Mouse (Mus musculus) left cerebral cortex, postnatal 25 days (tissue): ENCODE data around the gene Syt9. TPM values are rescaled to one million over a fixed set of nuclear protein-coding genes. Genes with fewer than 3 reads are reported as not detected.

ENCODE experiments used
- DNase-seq, 2 experiments: peaks; one replicate each; pipeline ENCODE4 v3.0.0; 2022; ENCODE audit warnings: low spot score in 2 of 2, mixed read lengths in 1 of 2
- intact Hi-C: fragments of 180-260 bp; cut with DNase I; formaldehyde crosslinking; loops from one replicate; pipeline ENCODE4 v1.15.1; 2025
- total RNA-seq, 2 experiments: library from RNA; stranded (reverse); gene quantifications; 2 replicates each; pipeline ENCODE4 v1.2.3; 2021

The Syt9 gene
- total RNA-seq, 2 experiments from 2014 or later: 9.1 to 10.4 TPM

DNA sequence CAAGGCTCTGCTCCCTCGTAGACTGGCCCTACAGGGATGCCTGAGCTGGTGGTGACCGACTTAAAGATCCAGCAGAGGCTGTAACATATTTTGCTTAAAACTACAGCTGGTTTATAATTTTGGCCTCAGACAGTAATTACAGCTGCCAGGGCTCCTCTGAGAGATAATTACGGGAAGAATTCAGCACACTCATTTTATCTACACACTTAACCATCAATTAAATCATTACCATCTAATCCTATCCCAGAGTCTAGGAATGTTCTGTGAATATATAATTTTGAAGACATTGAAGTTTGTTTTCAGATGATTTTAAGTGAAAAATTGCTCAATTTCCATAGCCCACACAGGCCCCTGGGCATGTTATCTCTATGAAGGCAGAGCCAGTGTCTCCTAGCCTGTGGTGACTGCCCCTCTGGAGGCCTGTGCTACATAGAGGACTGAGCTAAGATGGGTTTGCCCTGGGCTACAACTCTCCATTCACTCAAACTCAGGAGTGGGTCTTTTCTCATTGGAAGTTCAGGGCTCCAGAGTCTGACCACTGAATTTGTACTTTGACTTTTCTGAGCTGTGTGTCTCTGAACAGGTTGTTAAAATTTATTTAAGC, 157.7 kb downstream of the Syt9 start:
- no peak for DNase-seq
- intact Hi-C loops: loop anchor here (5.0 kb wide), 2 partner anchors 156 to 291 kb away; partner anchors contain the start of gene Syt9

DNA sequence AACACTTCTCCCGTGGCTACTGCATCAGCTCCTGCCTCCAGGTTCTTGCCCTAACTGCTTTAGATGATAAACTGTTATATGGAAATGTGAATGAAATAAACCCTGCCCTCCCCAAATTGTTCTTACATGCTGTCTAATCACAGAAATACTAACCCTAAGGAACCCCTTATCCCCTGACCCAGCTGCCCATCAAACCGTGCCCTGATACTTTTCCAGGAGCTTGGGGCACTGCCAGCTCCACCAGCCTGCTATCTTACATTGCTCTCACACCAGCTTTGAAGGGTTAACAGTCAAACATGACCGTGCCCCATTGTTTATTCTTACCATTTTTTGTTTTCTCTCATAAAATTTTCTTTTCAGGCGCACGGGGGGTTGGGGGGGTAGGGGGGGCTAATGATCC, 158.8 kb downstream of the Syt9 start:
- DNase-seq: no peak
- intact Hi-C loops: loop anchor here (5.0 kb wide), 2 partner anchors 157 to 292 kb away; partner anchors contain the start of gene Syt9

DNA sequence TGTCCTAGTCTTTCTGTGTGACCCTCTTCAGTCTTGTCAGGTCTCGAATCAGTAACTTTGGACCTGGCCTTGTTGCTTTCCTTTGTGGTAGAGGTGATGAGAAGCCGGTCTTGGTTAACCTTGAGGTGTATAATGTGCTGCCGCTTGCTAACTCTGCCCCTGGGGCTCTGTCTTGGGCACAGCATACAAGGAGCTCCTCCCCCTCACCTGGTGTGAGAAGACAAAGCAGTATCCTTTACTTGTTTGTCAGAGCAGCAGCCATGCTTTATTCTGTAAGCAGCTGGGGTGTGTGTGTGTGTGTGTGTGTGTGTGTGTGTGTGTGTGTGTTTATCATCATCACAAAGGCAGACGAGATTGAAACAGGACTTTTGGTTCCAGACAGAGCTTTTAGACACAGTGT, 164.8 kb downstream of the Syt9 start:
- intact Hi-C loops: no loop called here
- no peak for DNase-seq

DNA sequence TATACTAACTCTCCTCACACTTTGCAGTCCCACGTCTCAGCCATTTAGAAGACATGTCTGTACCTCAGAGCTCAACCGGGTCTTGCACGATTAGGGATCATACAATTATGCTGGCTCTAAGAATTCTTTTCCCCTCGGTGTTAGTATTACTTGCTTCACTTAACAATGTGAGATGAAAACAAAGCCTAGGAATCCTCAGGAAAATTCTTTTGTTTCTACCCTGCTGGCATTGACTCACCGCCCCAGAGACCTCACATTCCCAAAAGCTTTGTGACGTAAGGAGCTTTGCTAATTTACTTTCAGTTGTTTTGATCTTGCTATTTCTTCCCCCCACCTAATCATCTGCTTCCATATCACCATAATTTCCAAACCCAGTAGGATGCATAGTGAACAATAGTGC, 166.0 kb downstream of the Syt9 start:
- intact Hi-C loops: no loop called here
- DNase-seq: no peak

DNA sequence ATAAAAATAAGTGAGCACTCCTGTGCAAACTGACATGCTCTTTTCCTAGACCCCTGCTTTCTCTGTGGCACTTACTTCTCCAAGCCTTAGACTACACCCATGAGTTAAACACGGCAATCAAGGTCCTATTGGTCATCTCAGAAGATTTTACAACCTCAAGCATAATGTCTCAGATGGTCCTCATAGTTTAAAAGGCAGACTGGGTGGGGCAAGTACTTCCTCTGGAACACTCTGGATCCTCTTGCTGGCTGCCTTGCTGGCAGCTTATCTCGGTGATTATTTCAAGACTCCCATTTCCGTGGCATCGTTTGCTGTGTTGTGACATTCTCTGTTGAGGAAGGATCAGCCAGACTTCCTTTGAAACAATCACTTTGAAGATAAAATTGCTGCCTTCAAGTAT, 169.5 kb downstream of the Syt9 start:
- DNase-seq: no peak
- intact Hi-C loops: no loop called here

DNA sequence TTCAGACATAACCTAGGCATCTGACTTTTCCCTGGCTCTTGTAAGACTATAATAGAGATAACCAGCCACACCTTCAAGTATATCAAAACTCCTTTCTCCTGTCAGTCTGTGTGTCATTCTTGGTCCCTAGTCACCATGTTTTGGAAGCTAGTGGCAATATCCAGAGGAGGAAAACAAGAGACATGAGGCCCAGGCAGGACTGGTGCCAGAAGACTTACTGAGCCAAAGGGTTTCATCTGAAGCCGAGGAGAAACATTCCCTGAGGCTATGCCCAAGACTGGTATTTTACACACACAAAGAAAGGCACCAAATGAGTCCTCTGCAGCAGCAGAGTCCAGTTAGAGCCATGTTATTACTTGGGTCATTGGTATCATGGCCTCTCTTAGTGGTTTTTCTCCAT, 174.5 kb downstream of the Syt9 start:
- no peak for DNase-seq
- intact Hi-C loops: no loop called here

DNA sequence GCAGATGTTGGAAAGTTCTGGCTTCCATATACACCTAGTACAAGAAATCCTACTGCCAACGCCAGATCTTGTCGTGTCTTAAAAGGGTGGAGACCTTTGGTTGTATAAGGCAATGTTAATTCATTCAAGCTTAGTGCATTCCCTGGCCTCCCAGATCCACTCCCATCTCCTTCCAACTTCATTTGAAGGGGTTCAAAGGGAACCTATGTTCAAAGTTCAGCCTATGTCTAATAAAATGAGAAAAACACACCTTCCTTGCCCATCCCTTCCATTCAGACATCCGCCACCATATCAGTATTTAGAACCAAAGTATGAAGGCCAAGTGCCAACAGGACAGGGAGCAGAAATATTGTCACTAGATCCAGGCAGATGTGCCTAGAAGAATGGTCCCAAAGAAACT, 177.3 kb downstream of the Syt9 start:
- intact Hi-C loops: no loop called here
- DNase-seq: no peak

DNA sequence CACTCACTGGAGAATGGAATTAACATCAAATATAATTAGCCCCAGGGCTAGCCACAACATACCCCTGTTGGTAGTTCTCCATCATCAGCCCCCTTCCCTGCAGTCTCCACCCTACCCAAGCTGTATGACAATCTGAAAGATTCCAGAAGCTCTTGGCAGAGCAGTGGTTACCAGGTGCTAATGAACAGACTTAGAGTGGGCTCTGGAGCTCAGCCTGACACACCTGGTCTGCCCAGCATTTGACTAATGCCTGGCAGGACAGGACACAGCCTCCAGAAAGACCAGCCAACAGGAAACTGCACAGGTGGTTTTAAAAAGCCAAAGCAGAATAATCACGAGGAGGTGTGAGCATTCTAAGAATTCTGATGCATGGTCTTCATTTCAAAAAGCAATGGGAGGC, 182.9 kb downstream of the Syt9 start:
- intact Hi-C loops: no loop called here
- DNase-seq: no peak

DNA sequence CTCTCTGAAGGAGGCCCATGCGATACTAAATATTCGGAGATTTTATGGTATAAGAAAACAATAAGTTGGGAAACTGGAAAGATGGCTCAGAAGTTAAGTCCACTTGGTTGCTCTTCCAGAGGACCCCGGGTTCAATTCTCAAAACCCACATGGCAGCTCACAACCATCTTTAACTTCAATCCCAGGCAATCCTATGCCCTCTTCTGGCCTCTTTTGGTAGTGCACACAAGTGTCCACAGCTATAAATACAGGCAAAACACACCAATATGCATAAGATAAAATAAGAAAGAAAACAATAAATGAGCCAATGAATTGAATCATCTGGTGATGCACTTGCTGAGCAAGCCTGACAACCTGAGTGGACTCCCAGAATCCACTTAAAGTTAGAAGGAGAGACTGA, 185.4 kb downstream of the Syt9 start:
- DNase-seq: no peak
- intact Hi-C loops: no loop called here

DNA sequence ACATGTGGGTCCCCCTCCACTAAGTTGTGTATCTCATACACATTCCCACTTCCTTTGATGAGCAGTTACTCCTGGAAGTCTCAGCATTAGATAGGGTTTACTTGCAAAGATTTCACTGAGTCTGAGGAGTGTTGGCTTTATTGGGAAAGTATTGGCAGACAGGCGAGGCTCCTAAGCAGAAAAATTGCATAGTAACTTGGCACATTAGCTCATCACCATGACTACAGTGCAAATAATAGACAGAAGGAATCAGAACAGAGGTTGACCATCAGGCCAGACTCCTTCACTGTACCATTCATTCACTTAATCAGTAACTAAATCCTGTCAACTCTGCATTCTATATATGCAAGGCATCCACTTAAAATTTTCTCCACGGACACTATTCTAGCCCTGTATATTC, 190.1 kb downstream of the Syt9 start:
- intact Hi-C loops: no loop called here

DNA sequence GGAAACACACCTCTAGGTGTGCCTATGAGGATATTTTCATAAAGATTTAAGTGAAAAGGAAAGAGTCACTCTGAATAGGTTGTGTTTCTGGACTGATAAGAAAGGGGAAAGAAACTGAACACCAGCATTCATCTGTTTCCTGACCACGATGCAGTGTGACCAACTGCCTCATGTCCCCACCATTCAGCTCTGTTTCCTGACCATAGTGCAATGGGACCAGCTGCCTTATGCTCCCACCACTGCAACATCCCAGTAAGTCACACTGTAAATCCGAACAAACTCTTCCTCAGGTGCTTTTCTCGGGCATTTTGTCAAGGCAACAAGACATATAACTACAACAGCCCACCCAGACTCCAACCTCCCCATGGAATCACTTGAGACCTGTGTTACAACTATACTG, 191.1 kb downstream of the Syt9 start:
- intact Hi-C loops: no loop called here
- no peak for DNase-seq

More for the DNA sequence above, 190.1 kb downstream of the Syt9 start:
- DNase-seq: no peak

DNA sequence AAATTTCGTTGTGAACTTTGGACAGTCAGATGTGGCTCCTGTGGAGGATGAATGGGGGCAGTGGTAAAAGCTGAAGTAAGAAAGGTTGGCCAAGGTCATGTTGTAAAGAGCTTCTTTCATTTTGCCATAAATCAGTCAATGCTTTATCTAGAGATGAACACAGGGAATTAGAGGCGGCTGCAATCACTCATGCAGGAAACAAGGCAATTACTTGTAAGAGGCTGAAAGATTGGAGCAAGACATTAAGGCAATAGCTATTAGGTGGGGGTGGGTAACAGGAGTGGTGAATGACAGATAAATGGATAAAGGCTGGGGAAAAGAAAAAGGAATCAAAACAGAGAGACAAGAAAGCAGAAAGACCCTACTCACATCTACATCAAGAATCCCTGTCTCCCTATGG, 193.2 kb downstream of the Syt9 start:
- intact Hi-C loops: no loop called here
- no peak for DNase-seq

DNA sequence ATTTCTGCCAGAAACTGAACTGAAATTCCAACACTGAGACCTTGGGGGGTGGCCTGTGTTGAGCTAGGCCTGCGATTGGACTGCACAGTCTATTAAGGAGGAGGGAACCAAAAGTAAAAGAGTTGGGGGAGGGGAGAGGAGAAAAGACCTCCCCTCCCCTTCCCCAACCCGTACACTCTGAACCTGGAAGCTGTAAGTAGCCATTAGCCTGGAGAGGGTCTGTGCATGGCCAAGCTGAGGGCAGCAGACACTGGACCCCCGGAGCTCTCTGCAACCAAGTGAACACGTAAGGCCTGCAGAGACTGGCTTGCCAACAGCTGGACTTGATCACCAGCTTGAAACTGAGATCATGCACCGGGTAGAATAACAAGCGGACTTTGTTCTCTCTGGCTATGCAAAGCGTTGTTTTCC, 196.7 kb downstream of the Syt9 start, which contains the start of gene Olfml1:
Olfml1 (plus strand) TSS at position 186 of the 411 bp plus-strand sequence.
- intact Hi-C loops: no loop called here
- DNase-seq: peak; percentile 7 to 11

DNA sequence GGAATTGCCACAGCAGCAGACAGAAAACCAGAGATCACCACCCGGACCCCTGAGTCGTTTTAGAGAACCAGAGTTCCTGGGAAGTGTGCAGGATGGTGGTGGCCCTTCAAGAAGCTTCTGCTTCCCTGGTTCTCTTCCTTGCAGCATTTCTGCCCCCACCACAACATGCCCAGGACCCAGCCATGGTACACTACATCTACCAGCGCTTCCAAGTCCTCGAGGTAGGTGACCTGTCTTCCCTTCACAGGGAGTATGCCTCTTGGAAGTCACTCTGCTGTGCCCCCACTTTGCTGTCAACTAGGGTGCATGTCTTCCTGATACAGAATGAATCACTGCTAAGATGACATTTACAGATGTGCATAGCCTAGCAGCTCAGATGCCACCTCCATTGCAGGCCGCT, 197.1 kb downstream of the Syt9 start:
- no peak for DNase-seq
- intact Hi-C loops: no loop called here

DNA sequence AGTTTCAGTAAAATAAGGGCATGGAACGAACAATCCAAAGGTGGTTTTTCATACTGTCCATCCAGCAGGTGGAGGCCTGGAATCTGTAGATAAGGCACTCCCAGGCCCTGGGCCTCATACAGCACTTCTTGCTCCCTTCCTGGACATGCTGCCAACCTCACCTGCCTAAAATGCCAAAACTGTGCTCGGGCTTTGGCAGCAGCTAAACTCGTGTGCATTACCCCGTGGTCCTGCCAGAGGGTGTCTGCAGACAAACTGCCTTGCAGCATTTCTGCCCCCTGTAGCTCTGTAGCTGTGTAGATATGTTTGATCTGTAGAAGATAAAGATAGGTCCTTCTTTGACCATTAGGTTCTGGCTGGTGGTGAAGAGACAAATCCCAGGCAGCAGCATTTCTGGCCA, 198.4 kb downstream of the Syt9 start:
- no peak for DNase-seq
- intact Hi-C loops: no loop called here

DNA sequence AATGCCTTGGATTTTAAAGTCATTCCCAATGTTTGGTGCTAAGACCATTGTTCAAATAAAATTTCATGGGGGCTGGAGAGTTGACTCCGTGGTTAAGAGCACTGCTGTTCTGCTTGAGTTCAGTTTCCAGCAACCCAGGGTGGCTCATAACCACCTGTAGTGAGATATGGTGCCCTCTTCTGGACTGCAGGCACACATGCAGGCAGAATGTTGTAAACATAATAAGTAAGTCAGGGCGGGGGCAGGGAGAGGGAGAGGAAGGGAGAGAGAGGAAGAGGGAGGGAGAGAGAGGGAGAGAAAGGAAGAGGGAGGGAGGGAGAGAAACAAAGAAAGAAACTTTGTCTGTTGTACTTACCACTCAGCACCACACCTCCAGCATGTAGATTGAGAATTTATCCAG, 203.3 kb downstream of the Syt9 start:
- intact Hi-C loops: no loop called here
- DNase-seq: no peak

DNA sequence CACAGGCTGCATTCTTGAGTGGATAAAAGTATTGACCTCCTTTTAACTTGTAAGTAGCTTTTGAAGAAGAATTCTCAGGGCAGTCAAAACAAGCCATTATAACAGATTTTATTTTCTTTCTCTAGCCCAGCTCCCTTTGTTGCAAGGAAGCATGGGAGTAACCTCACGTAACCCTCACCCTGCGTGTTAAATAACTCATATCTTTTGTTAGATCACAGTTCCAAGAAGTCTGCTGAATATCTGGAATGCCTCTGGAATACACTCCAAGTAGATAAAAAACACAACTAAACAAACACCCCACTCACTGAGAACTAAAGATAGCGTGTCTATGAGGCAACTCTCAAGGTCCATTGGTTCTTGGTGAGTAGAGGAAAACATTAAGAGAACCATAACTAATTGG, 203.7 kb downstream of the Syt9 start:
- no peak for DNase-seq
- intact Hi-C loops: no loop called here

DNA sequence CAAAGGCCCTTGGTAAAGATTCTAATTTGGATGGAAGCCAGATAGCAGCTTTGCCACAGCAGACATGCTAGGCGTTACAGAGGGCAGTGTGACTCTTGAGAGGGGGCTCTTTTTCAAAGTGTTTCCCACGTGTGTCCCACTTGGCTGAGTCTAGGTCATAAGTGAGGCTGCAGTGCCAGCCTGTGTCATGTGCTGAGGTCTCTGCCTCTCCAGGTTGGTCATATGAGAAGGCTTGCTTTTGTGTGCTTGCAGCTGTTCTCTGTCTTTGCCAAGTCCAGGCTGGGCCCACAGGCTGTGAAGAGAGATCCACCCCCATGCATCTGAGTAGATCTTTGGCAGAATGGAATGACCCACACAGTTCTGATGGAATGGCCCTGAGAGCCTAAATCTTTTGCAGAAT, 222.1 kb downstream of the Syt9 start:
- intact Hi-C loops: loop anchor here (5.0 kb wide), 1 partner anchor 155 kb away; no protein-coding TSS in a partner anchor
- DNase-seq: peak in 1 of 2 experiments; percentile 15

DNA sequence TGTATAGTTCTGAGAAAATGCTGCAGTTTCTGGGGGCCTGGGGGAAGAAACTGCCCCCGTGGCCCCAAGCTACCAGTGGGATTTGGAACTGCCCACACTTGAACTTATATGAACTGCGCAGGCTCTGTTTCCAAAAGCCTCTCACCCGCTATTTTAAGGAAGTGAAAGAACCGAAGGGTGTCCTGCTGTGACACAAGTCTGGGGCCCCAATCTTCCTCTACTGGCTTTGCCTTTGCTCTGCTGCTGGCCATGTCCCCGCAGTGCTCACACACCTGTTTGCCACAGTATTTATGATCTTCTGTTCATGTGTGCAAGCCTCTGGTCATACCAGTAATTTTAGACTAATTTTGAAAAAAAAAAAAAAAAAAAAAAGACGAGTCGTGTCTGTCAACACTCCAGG, 223.4 kb downstream of the Syt9 start:
- no peak for DNase-seq
- intact Hi-C loops: loop anchor here (5.0 kb wide), 1 partner anchor 153 kb away; no protein-coding TSS in a partner anchor

DNA sequence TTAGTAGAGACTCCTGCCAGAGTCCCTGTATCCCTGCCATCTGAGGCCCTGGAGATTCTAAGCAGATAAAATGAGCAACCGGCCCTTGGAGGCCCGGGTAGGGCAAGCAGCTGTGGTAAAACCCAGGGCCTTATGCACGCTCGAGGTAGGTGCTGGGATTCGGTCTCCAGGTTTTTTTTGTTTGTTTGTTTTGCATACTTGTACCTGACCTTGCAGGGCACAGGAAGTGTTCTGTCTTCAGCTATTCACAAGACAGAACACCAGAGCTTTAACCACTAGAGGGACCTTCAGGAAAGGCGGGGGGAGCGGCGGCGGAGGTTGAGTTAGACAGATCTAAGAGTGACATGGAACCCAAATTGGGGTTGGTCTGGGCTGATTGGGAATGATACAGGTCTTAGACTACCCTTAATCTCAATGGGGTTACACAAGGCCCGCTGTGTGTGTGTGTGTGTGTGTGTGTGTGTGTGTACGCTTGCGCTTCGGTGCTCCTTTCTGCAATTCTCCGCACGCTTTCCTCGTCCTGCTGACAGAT, 223.9 kb downstream of the Syt9 start:
- intact Hi-C loops: loop anchor here (5.0 kb wide), 1 partner anchor 153 kb away; no protein-coding TSS in a partner anchor

DNA sequence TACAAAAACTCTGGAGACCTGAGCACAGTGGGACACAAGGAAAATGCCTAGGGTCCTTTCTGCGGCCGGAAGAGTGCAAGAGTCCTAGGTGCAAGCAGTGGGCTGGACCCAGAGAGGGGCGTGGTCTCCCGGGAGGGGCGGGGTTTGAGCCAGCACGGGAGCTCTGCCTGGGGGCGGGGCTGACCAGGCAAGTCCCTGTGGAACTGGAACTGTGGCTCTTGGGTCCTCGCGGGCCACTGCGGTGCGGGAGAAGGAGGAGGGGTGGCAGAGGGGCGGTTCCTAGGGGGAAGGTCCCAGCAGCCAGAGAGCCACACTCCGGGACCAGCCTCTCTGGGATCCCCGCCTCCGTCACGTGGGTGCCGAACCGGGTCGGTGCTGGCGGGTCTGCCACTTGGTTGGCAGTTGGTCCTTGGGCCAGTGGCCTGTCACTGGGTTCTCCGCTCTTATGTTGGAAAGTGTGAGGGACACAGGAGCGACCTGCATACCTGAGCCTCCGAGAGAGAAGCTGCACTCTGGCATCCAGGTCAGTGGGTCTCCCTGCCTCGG, 224.4 kb downstream of the Syt9 start, which contains the start of gene Ppfibp2:
Ppfibp2 (plus strand) TSS at position 351 of the 546 bp plus-strand sequence.
- intact Hi-C loops: loop anchor here (5.0 kb wide), 1 partner anchor 152 kb away; no protein-coding TSS in a partner anchor

More for the DNA sequence above, 223.9 kb downstream of the Syt9 start:
- DNase-seq: peak; percentile 33 to 42

More for the DNA sequence above, 224.4 kb downstream of the Syt9 start, which contains the start of gene Ppfibp2:
- DNase-seq: peak; percentile 72 to 82
